Mouse (Mus musculus): ENCODE results near the gene Ahnak. TPM values are rescaled to one million over a fixed set of nuclear protein-coding genes. Genes with fewer than 3 reads are reported as not detected.
A peak's percentile ranks its signal among the peaks of the same experiment; 100 is the strongest.

Gene Ahnak
- total RNA-seq, 2 experiments from 2014 or later, result 377 to 414 TPM

- DNase-seq (ENCODE audit: low spot score in 2 of 2), result no peak
Observed at GRCm38 (mm10) chr19:9061221-9061893, 72.3 kb downstream of the Ahnak start.

- DNase-seq (ENCODE audit: low spot score in 2 of 2), result no peak
Observed at GRCm38 (mm10) chr19:9062822-9063221, 73.7 kb downstream of the Ahnak start.

- DNase-seq (ENCODE audit: low spot score in 2 of 2), result no peak
Observed at GRCm38 (mm10) chr19:9063831-9064230, 74.7 kb downstream of the Ahnak start.

- no peak for DNase-seq (ENCODE audit: low spot score in 2 of 2)
Observed at GRCm38 (mm10) chr19:9065621-9066561, 76.8 kb downstream of the Ahnak start.

GRCm38 (mm10) chr19:9067292-9067691, 78.2 kb downstream of the Ahnak start:
- no peak for DNase-seq (ENCODE audit: low spot score in 2 of 2)

- DNase-seq (ENCODE audit: low spot score in 2 of 2), result no peak
Observed at GRCm38 (mm10) chr19:9069687-9070307, 80.7 kb downstream of the Ahnak start.

- no peak for DNase-seq (ENCODE audit: low spot score in 2 of 2)
Observed at GRCm38 (mm10) chr19:9070316-9070715, 81.2 kb downstream of the Ahnak start.

- DNase-seq (ENCODE audit: low spot score in 2 of 2), result peak; percentile 22 to 68
Observed at GRCm38 (mm10) chr19:9071456-9072156, 82.5 kb downstream of the Ahnak start.

- DNase-seq (ENCODE audit: low spot score in 2 of 2), result no peak
Observed at GRCm38 (mm10) chr19:9072157-9072530, 83.1 kb downstream of the Ahnak start.

- no peak for DNase-seq (ENCODE audit: low spot score in 2 of 2)
Observed at GRCm38 (mm10) chr19:9073776-9074411, 84.8 kb downstream of the Ahnak start.

- no peak for DNase-seq (ENCODE audit: low spot score in 2 of 2)
Observed at GRCm38 (mm10) chr19:9074424-9074823, 85.3 kb downstream of the Ahnak start.

GRCm38 (mm10) chr19:9075558-9075957, 86.5 kb downstream of the Ahnak start:
- no peak for DNase-seq (ENCODE audit: low spot score in 2 of 2)

- DNase-seq (ENCODE audit: low spot score in 2 of 2), result no peak
Observed at GRCm38 (mm10) chr19:9076035-9076434, 87.0 kb downstream of the Ahnak start.

GRCm38 (mm10) chr19:9076982-9077660, 88.0 kb downstream of the Ahnak start:
- no peak for DNase-seq (ENCODE audit: low spot score in 2 of 2)

GRCm38 (mm10) chr19:9079916-9080315, 90.8 kb downstream of the Ahnak start:
- no peak for DNase-seq (ENCODE audit: low spot score in 2 of 2)

- no peak for DNase-seq (ENCODE audit: low spot score in 2 of 2)
Observed at GRCm38 (mm10) chr19:9081311-9082190, 92.5 kb downstream of the Ahnak start.

- peak; percentile 81 to 88 for DNase-seq (ENCODE audit: low spot score in 2 of 2)
Observed at GRCm38 (mm10) chr19:9082191-9083009, 93.3 kb downstream of the Ahnak start.

GRCm38 (mm10) chr19:9083010-9083355, 93.9 kb downstream of the Ahnak start:
- no peak for DNase-seq (ENCODE audit: low spot score in 2 of 2)

All from gastrocnemius, postnatal 4 days (tissue).